Mouse (Mus musculus) spleen, adult 12 weeks (tissue): Measurements from ENCODE around the gene Rrp8.

ENCODE experiments used
- DNase-seq: peaks from one replicate; pipeline ENCODE4 v3.0.0; 2022; ENCODE audit warnings: low spot score

The Rrp8 gene

GRCm38 (mm10) chr7:105690875-105691274 is 46.3 kb downstream of the Rrp8 start:
- DNase-seq = no peak

- DNase-seq = no peak
Measured at GRCm38 (mm10) chr7:105685541-105686197, 51.5 kb downstream of the Rrp8 start.
